Mouse (Mus musculus) erythroblast, adult 5-6 weeks (primary cell): ENCODE measurements around the gene Psmc3. TPM values are rescaled to one million over a fixed set of nuclear protein-coding genes. Genes with fewer than 3 reads are reported as not detected.
"Not testable (repeated sequence)": the region's sequence is repeated elsewhere in the genome, so short reads cannot be mapped to it uniquely, and the experiment has no call there.

Source experiments
- ATAC-seq: replicated peaks from 2 replicates; pipeline ENCODE4 v1.8.0; 2016; ENCODE audit warnings: moderate number of reproducible peaks, mild to moderate bottlenecking, moderate TSS enrichment, inconsistent platforms; ENCODE audit not compliant: poor library complexity, low FRiP score, severe bottlenecking
- total RNA-seq, 2 experiments: library from RNA; stranded (forward) in 1 of 2; stranded (reverse) in 1 of 2; fragments of 150-400 nt in 1 of 2; fragments of 200-764, 138-1000 nt in 1 of 2; gene quantifications; 2 replicates each; pipeline versions ENCODE4 v1.2.3 to v1.2.4; 2015 to 2017; ENCODE audit warnings: low replicate concordance in 2 of 2

Psmc3 gene
- total RNA-seq, 2 experiments from 2014 or later = 24.8 to 76.4 TPM

DNA sequence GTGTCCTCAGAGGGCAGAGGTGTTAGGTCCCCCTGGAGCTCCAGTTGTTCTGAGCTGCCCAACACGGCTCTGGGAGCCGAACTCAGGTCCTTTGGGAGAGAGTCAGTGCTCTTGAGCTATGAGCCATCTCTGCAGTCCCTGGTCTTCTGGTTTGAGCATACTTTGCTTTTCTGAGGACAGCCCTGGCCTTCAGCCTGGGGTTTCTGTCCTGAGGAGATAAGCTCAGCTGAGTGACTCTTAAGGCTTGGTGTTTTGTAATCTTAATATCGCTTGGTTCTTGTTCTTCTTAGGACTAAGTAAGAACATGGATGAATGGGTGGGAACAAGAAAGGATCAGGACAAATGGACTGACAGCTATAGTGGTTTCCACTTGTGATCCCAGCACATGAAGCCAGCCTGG lies 54.3 kb downstream of the Psmc3 start:
- no peak for ATAC-seq

DNA sequence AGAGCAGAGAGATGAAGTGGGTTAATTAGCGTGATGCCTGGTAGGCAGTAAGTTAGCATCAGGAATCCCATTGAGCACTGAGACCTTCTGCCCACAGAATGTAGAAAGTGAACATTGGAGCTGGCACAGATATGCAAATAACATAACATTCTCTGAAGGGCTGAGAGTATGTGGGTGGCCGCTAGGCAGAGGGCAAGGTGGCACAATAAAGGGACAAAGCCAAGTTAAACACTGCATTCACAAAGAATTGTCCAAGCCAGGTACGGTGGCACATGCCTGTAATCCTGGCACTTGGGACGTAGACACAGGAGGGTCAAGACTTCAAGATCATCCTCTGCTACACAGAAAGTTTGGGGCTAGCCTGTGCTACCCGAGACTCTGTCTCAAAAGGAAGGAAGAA lies 55.4 kb downstream of the Psmc3 start:
- no peak for ATAC-seq

DNA sequence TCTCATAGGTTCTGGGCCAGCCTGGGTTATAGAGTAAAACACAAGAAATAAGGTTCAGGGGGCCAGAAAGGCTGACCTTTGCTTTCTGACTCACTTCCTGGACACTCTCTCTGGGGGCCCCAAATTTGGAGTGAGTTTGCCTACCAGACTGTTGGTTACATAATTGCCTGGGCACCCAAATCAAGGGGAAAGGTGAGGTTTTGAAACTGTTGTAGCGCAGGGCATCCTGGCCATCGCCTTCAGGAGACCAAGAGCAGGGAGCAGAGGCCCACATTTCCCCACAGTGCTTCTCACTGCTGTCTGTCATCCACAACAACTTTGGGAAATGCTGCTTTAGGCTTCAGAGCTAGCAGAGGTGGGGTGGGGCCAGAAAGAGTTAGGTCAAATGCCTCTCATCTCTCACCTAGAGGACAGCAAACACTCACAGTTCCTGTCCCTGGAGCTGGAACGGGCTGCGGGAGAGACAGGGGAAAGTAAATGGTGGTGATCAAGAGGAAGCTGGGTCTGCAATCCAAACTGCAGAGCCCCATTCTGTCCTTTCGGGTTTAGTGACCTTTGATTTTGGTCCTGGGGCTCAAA lies 56.1 kb downstream of the Psmc3 start:
- ATAC-seq = no peak

DNA sequence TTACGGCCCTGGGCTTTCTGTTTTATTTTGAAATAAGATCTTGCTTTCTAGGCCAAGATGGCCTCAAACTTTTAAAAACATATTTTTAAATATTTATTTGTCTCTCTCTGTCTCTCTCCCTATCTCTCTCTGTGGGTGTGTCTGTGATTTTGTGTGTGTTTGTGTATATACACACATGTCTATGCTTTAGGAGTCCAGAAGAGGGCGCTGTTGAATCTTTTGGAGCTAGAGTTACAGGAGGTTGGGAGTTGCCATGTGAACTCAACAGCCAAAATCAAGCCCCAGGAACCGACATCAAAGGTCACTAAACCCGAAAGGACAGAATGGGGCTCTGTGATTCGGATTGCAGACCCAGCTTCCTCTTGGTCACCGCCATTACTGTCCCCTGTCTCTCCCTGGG lies 56.6 kb downstream of the Psmc3 start:
- no peak for ATAC-seq

DNA sequence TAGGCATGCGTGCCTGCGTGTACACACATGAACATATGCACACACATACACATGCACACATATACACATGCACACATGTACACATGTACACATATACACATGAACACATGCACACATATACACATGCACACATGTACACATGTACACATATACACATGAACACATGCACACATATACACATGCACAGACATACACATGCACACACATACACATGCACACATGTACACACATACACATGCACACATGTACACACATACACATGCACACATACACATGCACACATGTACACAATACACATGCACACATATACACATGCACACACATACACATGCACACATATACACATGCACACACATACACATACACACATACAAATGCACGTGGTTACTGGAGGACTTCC lies 58.0 kb downstream of the Psmc3 start:
- not testable (repeated sequence) for ATAC-seq

DNA sequence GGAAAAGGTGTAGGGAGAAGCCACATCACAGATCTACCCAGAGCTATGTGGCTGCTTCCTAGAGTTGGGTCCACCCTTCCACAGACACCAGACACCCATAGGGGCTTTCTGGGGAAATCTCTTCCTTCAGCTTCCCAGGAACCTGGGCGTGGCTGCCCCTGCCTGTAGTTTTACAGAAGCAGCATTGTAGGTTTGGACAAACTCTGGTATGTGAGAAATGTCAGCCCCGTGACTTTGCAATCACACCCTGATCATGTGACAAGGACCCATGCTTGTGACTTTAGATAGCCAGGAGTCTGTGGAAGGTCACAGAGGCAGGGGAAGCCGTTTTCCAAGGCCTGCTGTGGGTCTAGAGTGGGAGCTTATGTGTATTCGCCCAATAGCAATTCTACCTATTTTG lies 58.7 kb downstream of the Psmc3 start:
- no peak for ATAC-seq

DNA sequence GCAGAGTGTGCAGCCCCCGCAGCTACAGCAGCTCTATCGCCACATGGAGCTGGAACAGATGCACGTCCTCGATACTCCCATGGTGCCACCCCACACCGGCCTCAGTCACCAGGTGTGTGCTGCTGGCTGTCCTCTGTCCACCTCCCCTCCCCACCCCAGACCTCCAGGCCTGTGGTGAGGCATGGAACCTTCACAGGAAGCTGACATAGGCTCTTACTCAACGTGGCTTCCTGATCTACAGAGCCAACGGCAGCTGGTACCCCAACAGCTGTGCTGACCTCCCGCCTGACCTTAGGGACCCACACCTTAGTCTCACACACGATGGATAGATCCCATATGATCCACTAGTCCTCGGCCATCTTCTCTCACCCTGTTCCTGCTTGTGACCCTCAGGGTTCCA lies 59.5 kb downstream of the Psmc3 start:
- ATAC-seq = no peak

DNA sequence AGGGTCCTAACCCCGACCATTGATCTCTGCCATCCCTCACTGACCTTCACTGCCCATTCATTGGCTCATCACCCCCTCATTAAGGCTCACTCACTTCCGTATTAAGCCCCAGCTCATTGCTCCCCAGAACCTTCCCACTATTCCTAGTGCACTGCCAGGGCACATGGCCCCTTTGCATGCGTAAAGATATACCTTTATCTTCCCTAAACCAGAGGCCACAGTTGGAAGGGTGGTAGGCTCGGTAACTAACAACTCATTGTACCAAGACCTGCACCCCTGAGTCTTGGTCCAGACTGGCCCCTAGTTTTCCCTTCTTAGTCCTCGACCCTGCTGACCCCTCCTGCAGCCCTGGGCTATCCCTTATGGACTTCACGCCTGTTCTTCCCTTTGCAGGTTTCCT lies 60.0 kb downstream of the Psmc3 start:
- no peak for ATAC-seq

DNA sequence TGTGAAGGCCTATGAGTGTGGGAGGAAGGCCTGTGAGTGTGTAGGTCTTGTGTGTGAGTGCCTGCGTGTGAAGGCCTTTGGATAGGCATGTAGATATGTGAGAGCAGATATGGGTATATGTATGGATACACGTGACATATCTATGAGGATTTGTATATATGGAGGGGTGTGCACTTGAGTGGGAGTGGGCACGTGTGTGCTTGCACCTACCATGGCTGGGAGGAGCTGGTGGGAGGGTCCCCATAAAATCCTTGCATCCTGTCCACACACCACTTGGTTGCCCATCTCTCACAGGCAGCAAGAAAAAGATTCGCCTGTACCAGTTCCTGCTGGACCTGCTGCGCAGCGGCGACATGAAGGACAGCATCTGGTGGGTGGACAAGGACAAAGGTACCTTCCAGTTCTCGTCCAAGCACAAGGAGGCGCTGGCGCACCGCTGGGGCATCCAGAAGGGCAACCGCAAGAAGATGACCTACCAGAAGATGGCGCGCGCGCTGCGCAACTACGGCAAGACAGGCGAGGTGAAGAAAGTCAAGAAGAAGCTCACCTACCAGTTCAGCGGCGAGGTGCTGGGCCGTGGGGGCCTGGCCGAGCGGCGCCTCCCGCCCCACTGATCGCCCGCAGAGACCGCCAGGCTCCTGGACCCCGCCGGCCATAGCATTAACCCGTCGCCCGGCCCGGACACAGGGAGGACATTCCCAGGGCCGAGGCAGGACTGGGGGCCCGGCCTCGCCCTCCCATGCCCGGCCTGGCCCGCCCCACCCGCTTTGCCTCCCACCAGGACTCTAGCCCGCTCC lies 61.2 kb downstream of the Psmc3 start:
- no peak for ATAC-seq

DNA sequence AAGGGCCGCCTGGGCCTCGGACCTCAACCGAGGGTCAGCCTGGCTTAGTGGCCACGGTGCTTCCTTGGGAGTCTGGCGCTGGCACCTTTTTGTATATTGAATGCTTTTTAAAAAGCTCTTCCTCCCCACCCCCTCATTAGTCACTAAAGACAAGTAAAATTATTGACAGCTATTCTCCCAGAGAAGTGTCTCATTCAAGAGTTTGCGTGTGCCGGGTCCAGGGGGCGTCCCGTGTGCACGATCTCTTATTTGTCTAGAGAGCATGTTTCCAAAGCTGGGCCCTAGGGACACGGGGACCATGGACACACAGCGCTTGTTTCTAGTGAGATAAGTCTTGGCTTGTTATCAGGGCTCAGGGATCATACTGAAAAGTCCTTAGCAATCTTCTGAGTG lies 61.8 kb downstream of the Psmc3 start:
- no peak for ATAC-seq

Other genes with a start within 250 kb of the Psmc3 start
- 61.7 and 91.3 TPM in 2 replicates for gene Mtch2, start 206.9 kb upstream of the Psmc3 start, total RNA-seq (2015; ENCODE audit: low replicate concordance)
- gene Mtch2, start 206.9 kb upstream of the Psmc3 start, total RNA-seq (2017; ENCODE audit: low replicate concordance) = 37.2 and 37.7 TPM in 2 replicates
- gene C1qtnf4, start 168.1 kb upstream of the Psmc3 start, total RNA-seq (2015; ENCODE audit: low replicate concordance) = not detected in 2 replicates
- gene C1qtnf4, start 168.1 kb upstream of the Psmc3 start, total RNA-seq (2017; ENCODE audit: low replicate concordance) = not detected in 2 replicates
- 1.7 and 5.8 TPM in 2 replicates for gene Kbtbd4, start 149.3 kb upstream of the Psmc3 start, total RNA-seq (2015; ENCODE audit: low replicate concordance)
- 2.8 TPM in 2 replicates for gene Kbtbd4, start 149.3 kb upstream of the Psmc3 start, total RNA-seq (2017; ENCODE audit: low replicate concordance)
- gene Ndufs3, start 149.2 kb upstream of the Psmc3 start, total RNA-seq (2015; ENCODE audit: low replicate concordance) = 36.2 and 37.3 TPM in 2 replicates
- gene Ndufs3, start 149.2 kb upstream of the Psmc3 start, total RNA-seq (2017; ENCODE audit: low replicate concordance) = 28.0 and 29.0 TPM in 2 replicates
- 23.8 and 25.4 TPM in 2 replicates for gene Celf1, start 113.6 kb upstream of the Psmc3 start, total RNA-seq (2015; ENCODE audit: low replicate concordance)
- gene Celf1, start 113.6 kb upstream of the Psmc3 start, total RNA-seq (2017; ENCODE audit: low replicate concordance) = 31.9 and 38.8 TPM in 2 replicates
- not detected in 2 replicates for gene Rapsn, start 18.4 kb upstream of the Psmc3 start, total RNA-seq (2015; ENCODE audit: low replicate concordance)
- gene Rapsn, start 18.4 kb upstream of the Psmc3 start, total RNA-seq (2017; ENCODE audit: low replicate concordance) = not detected in 2 replicates
- gene Slc39a13, start 16.4 kb downstream of the Psmc3 start, total RNA-seq (2015; ENCODE audit: low replicate concordance) = 6.9 TPM in 1 of 2 replicates, not detected in the other
- 0.98 and 4.2 TPM in 2 replicates for gene Slc39a13, start 16.4 kb downstream of the Psmc3 start, total RNA-seq (2017; ENCODE audit: low replicate concordance)
- gene Spi1, start 28.4 kb downstream of the Psmc3 start, total RNA-seq (2015; ENCODE audit: low replicate concordance) = 60.5 and 134 TPM in 2 replicates
- 21.6 and 48.5 TPM in 2 replicates for gene Spi1, start 28.4 kb downstream of the Psmc3 start, total RNA-seq (2017; ENCODE audit: low replicate concordance)
- gene Mybpc3, start 64.1 kb downstream of the Psmc3 start, total RNA-seq (2015; ENCODE audit: low replicate concordance) = 0.21 TPM in 1 of 2 replicates, not detected in the other
- 0.56 TPM in 1 of 2 replicates, not detected in the other for gene Mybpc3, start 64.1 kb downstream of the Psmc3 start, total RNA-seq (2017; ENCODE audit: low replicate concordance)
- gene Madd, start 129.8 kb downstream of the Psmc3 start, total RNA-seq (2015; ENCODE audit: low replicate concordance) = 4.6 and 31.5 TPM in 2 replicates
- gene Madd, start 129.8 kb downstream of the Psmc3 start, total RNA-seq (2017; ENCODE audit: low replicate concordance) = 16.3 and 16.4 TPM in 2 replicates
- gene Nr1h3, start 148.8 kb downstream of the Psmc3 start, total RNA-seq (2015; ENCODE audit: low replicate concordance) = 1.3 TPM in 2 replicates
- 0.34 and 6.4 TPM in 2 replicates for gene Nr1h3, start 148.8 kb downstream of the Psmc3 start, total RNA-seq (2017; ENCODE audit: low replicate concordance)
- 0.77 and 6.9 TPM in 2 replicates for gene Acp2, start 148.9 kb downstream of the Psmc3 start, total RNA-seq (2015; ENCODE audit: low replicate concordance)
- gene Acp2, start 148.9 kb downstream of the Psmc3 start, total RNA-seq (2017; ENCODE audit: low replicate concordance) = 3.2 and 4.5 TPM in 2 replicates
- 1.3 and 2.5 TPM in 2 replicates for gene Ddb2, start 183.0 kb downstream of the Psmc3 start, total RNA-seq (2015; ENCODE audit: low replicate concordance)
- 1.5 and 1.7 TPM in 2 replicates for gene Ddb2, start 183.0 kb downstream of the Psmc3 start, total RNA-seq (2017; ENCODE audit: low replicate concordance)
- not detected in 2 replicates for gene Pacsin3, start 201.9 kb downstream of the Psmc3 start, total RNA-seq (2015; ENCODE audit: low replicate concordance)
- not detected in 2 replicates for gene Pacsin3, start 201.9 kb downstream of the Psmc3 start, total RNA-seq (2017; ENCODE audit: low replicate concordance)
- 11.3 and 23.1 TPM in 2 replicates for gene Arfgap2, start 211.0 kb downstream of the Psmc3 start, total RNA-seq (2015; ENCODE audit: low replicate concordance)
- gene Arfgap2, start 211.0 kb downstream of the Psmc3 start, total RNA-seq (2017; ENCODE audit: low replicate concordance) = 18.7 and 28.9 TPM in 2 replicates